Mouse (Mus musculus): ENCODE results near the gene Ifit2. TPM values are rescaled to one million over a fixed set of nuclear protein-coding genes. Genes with fewer than 3 reads are reported as not detected.

The Ifit2 gene
- 1 to 10 TPM; 2.8 to 4.3 TPM for total RNA-seq (2021)
- long read RNA-seq, experiment 1, partial matches to known transcripts: 1 of 3 reads
- long read RNA-seq, experiment 1, other reads (novel, unspliced or antisense): 0 of 3 reads
- long read RNA-seq, experiment 2, partial matches to known transcripts: 2 of 5 reads
- long read RNA-seq, experiment 2, other reads (novel, unspliced or antisense): 1 of 5 reads

DNA sequence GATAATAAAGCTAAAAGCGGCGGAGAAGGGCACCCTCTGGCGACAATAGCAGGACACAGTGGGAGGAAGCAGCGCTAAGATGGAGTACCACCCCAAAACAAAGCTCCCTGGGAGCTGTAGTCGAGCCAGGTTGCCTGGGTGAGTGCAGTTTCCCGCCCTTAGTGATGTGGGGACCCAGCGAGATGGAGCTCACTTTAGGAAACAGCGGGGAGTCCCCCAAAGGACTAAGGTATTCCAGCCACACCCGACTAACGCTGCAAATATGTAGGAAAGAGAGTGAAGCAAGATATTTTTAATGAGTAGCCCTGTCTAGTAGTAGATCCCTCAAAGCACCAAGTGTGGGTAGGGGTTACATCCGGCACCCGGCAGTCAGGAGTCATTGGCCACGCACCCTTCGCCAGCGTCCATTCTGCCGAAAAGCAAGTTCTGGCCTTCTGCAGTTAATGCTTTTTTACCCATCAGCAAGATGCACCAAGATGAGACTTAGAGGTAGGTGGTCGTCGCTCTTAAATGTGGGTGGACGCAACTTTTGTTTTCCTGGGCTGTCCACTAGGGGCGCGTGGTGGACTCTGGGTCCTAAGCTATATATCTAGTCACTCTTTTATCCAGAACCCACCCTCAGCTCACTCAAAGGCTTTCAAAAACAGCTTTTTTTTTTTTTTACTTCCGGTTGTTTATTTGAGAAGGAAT lies at the start of gene Ifit2:
TSS of gene Ifit2 (plus strand) at position 161 of the 690 bp plus-strand sequence.
- peak; percentile 32 to 46 for DNase-seq (ENCODE audit: low spot score in 2 of 2)

DNA sequence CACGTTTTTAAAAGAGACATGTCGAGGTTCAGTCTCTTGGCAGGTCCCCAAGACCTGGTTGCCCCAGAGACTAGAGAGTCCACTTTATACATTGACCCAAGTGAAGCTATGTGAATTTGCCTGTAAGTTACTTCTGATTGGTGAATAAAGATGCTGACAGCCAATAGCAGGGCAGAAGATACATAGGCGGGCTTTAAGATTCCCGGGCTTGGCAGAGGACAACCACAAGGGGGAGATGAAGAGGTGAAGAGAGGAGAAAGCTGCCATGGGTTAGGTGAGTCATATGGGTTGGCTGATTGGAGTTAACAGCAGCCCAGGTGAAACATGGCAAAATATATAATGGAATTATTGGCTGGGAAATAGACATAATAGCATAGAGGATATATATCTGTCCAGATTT lies 49.7 kb upstream of the Ifit2 start:
- peak; percentile 57 to 72 for DNase-seq (ENCODE audit: low spot score in 2 of 2)

DNA sequence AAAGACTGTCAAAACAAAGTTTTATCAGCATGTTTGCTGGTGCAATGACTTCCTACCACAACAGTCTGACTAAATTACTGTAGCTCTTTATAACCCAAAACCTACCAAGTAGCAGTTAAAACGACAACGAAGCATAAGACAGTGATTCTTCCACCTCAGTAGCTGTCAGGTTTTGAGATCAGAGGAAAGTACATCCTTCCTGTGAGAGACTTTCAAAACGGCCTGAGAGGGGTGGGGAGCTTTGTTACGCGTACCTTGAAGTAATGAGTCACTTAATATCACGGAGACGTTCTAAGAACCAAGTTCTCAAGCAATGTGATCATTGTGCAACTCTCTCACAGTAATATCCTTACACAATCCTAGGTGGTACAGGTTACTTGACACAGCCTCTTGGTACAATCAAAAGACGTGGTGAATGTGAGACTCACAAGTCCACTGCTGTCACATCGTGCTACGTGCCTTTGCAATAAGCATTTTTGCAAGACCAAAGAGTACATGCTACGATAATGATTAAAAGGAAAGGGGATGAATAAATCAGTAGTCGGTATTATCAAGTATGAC lies 45.3 kb upstream of the Ifit2 start:
- DNase-seq (ENCODE audit: low spot score in 2 of 2): no peak

DNA sequence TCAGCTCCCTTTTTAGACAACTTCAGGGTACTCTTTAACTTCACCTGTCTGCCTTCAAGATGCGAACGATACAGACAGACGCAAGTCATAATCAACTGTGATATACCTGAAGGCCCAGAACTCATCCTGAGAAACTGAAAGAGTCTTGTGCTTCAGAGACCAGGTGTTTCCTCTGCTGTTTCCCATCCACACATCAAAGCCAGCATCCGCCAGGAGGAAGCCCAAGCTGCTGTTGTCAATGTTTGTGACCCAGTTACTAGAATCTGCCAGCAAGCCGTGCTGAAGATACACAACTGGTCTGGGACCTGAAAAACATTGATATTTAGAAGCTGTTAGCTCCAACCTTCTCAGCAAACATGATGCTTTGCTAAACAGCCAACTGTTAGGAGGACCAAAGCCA lies 39.8 kb upstream of the Ifit2 start:
- DNase-seq (ENCODE audit: low spot score in 2 of 2): no peak

DNA sequence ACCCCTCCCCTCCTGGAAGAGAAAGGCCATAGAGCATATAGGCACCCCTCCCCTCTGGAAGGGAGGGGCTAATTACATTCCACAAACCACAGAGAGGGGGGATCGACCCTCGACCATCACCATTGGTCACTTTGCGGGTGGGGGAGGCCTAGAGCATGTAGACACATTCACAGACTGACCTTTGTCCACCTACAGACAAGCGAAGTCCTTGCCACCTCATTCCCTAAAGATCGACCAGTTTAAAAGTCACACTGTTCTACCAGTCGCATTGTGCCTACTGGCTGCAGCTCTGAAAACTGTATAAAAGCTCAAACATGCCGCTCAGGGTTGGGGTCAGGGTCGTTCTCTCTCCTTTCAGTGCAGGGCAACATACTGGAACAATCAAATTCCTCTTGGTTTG lies 39.0 kb upstream of the Ifit2 start:
- no peak for DNase-seq (ENCODE audit: low spot score in 2 of 2)

DNA sequence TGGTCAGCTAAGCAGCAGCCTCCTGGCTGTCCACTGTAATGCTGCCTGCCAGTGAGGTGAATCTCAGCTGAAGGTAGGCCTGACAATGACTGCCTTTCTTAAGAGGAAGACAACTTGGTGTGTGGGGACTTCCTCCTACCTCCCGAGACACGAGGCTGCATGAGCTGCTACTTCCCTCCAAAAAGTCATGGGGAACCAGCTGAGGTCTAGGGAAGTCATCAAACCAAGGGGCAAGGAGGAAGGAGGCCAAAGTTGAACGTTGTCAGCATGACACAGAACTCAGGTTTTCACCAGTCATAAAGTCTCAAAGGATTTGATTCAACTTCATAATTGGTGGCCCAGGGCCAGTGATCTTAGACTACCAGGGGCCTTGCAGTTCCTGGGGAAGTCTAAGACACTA lies 34.8 kb upstream of the Ifit2 start:
- no peak for DNase-seq (ENCODE audit: low spot score in 2 of 2)

DNA sequence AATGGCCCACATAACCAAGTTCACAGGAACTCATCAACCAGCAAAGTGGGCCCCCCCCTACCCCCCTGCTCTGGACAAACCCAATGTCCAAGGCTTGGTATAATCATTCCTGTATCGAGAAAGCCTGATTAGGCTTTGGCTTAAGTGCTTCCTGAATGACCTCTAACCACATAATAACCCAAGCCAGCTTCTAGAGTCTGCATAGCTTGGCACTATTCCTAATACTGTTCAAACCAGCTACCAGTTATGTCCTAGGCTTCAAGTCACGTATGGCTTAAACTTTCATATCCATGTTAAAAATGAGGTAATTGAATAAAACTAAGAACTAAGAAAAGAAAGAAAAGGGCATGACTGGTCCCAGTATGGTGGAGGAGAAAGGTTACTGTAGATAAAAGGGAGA lies 34.1 kb upstream of the Ifit2 start:
- no peak for DNase-seq (ENCODE audit: low spot score in 2 of 2)

DNA sequence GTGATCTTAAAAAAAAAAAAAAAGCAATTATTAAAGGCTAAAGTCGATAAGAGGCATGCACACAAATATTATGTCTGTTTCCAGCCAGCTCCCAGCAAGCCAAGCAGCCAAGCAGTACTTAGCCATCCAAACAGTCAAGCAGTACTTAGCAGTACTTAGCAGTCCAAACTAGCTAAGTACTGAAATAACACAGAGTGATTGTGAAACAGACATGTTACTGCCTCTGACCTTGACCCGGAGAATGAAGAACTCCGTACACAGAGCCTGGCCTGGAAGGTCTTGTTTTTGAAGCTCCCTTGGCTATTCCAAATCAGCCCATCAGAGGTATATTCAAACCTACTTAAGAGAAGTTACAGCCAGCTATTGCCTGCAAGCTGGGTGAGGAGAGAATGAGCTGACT lies 33.3 kb upstream of the Ifit2 start:
- no peak for DNase-seq (ENCODE audit: low spot score in 2 of 2)

DNA sequence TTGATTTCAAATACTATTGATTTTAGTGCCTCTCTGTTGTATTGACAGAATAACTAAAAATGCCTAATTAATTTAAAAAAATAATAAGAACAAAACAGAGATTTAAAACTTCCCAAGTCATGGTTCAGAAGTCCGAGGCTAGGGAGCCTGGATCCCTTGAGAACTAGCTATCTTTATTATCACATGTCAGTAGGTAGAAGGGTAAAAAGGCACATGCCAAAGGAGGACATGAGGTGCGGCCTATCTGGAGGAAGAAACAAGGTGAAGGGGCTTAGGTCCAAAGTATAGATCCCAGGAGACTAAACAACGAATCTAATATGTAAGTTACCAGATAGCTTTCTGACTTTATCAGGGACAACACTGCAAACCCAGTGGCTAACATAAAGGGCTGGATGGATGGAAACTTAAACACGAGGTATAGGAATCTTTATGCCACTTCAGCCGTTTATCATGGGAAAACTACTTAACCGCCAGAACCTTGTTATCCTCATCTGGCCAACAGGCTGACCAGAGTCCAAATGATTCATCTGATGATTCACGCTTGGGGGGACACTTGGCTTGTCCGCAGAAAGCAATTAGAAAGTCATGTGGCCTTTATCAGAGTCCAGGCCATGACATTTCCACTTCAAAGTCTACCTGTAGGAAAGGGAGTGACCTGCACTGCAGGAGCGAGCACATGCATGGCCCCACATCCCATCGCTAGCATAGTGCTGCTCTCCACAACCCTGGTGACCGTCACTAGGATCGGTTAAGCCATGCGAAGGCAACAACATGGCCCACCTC lies 32.5 kb upstream of the Ifit2 start:
- DNase-seq (ENCODE audit: low spot score in 2 of 2): peak in 1 of 2 experiments; percentile 54

DNA sequence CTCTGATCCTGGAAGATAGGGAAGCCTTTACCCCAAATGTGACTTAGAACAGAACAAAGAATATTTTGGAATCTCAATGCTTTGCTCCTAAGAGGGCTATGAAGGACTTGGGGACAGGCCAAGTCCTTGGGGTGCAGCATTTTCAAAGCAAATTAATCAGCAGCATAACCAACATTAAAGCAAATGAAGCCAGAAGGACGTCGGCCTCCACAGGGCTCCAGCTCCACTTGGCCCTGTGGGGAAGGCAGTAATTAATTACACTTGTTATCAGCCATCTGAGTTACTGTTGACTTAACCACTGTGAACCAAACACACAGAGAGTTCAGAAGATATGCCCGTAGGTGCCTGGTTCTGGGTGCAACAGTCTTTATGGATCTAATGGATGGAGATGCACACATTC lies 31.7 kb upstream of the Ifit2 start:
- DNase-seq (ENCODE audit: low spot score in 2 of 2): no peak

DNA sequence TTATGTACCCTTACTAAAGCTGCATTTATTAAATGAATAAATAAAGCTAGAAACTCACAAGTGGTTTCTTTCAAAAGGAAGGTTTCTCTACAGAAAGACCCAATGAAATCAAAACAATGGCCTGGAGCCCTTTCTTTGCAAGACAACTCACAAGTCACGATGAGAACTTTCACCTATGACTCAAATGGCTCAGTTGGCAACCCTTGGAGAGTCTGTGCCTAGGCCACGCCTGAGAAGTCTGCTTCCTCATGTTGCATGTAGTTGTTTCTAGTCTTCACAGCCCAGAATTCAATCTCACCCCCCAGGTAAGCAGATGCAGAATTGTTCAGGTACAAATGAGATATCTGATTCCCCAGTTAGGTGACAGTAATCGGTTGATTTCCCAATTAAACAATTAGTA lies 30.8 kb upstream of the Ifit2 start:
- DNase-seq (ENCODE audit: low spot score in 2 of 2): no peak

DNA sequence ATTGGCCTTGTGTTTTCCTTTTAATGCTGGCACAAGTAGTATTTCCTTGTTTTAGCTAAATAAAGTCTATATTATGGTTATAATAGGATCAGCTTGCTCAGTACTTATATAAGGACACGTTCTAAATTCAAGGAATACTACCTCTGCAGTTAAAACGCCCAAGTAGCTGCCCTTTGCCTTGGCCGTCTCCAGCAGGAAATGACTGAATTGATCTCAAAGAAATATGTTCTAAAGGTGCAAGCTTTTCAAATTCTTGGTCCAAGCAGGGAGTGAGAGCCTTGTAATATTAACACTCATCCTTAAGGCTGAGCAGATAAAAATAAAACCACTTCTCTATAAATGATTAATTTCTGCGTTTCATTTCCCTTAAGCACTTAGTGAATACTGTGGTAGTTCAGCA lies 30.4 kb upstream of the Ifit2 start:
- no peak for DNase-seq (ENCODE audit: low spot score in 2 of 2)

DNA sequence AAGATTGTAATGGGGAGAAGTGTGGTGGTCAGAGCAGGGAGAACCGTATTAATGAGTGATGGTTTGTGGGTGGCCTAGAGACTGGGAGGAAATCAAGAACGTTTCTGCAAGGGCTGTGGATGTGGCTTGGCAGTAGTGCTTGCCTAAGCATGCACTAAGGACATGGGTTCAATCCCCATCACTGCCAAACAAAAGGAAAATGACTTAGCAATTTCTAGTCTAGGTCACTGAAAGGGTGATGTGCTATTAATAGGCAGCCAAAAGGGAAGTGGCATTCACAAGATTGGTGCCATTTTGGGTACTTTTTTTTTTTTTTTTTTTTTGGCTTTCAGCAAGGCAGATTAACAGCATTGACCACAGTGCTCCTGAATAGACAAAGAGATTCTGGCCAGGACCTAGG lies 29.1 kb upstream of the Ifit2 start:
- no peak for DNase-seq (ENCODE audit: low spot score in 2 of 2)

DNA sequence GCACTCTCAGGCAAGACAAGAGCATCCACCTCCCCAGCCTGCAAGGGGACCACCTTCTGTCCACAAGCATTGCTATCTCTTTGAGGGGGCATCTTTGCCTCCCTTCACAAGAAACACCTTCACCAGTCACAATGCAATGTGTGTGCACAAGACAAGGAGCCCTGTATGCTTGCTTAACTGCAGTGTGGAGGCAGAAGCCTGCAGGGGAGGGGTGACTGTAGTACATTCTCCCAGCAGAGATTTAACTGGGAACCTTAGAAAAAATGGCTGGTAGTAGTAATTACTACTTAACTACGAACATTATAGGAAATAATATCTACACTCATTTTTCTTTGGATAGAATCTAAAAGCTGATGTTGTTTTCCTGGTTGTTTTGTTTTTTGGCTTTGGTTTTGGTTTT lies 28.5 kb upstream of the Ifit2 start:
- no peak for DNase-seq (ENCODE audit: low spot score in 2 of 2)

DNA sequence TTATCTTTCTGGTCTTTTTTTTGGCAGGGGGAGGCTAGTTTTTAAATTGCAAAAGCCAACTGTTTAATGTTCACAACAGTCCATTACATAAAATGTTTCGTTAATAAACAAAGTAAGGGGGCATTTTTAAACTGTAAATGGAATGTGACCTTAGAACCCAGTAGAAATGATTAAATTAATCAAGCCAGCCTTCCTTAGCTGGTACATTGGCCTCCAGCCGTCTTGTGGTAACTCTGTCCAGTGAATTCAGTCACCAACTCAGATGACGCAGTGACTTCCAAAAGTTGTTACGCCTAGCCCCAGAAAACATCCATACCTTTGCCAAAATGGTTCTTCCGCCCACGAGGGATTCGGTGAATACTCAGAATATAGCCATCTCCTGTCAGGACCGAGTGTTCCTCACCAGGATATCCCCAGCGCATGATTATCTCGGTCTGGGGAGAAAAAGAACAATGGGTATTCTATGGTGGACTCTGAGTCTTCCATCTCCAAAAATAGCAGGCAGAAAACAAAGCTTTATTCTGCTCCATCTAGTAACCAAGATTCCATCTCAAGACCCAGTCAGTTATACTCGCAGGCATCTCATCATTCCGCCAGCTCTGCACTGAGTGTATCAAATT lies 27.3 kb upstream of the Ifit2 start:
- no peak for DNase-seq (ENCODE audit: low spot score in 2 of 2)

DNA sequence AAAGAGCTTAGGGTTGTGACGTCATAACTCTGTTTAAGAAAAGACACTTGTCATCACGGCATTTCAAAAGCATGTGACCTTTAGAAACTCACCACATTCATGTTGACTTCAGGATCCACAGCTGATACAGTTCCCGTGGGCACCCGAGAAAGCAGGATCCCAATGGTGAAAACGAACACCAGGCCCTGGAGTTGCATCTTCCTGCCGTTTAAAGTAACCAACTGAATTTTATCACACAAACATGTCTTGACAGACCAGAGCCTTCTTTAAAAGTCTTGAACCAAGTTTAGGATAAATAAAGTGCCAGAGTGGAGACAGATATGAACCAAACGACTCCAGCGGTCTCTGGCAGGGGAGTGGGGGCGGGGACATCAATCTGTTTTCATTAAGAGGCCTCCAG lies 25.8 kb upstream of the Ifit2 start:
- no peak for DNase-seq (ENCODE audit: low spot score in 2 of 2)

DNA sequence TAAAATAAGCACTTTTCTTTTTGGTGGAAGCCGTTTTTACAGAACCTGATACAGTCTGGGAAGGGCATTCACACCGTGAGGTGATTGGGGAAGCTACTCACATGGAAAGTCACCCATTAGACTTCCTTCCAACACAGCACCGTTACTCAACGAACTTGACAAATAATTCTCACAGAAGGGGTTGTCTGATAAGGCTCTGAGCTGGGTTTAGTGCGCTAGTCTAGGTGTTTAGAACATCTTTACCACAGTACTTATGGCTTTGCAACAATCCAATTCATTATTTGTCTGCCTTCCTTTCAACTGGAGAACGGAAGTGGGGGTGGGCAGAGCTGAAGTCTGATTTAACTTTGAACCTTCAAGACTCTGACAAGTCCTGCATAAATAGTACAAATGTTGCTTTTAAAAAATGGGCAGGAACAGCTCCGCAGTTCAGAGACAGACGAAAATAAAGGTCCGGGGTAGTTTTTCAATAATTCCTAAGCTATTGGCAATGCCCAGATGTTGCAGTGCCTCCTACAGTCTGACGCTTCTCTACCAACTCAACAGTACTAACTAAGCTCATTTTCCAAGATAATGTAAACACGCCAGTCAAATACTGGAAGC lies 24.1 kb upstream of the Ifit2 start:
- DNase-seq (ENCODE audit: low spot score in 2 of 2): no peak

DNA sequence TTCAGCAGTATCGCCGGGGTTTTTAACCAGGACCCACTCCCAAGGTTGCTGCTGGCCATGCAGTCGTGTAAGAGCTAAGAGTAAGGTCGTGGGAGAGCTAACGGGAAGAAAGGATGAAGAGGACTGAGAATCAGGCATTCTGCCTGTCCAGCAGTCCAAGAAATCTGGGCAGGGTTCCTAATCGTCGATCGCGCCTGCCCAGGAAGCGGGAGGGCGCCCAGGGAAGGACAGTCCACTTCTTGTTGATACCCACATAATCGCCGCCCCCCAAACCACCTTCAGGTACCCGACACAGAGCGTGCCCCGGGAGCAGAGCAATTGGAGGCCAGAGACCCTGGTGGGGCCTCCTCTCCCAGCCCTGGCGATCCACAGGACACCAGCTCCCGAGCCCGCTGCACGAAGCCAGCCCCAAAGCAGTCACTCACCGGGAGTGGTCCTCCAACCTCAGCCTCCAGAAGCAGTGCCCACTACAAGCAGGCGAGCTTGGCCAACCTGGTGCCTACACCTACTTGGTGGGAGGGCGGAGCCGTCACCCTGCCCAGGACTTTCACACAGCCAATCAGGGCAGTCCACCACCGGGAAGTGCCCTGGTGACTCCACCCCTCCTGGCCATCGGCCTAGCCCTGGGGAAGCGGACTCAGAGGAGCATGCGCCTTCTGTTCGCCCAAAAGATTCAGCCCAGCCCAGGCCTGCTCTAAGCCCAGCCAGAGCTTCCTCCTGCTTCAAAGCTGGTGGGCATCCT lies 23.4 kb upstream of the Ifit2 start, which contains the start of gene Lipa:
TSS of gene Lipa (minus strand) at position 534 of the 742 bp plus-strand sequence.
- DNase-seq (ENCODE audit: low spot score in 2 of 2): peak; percentile 87 to 88

DNA sequence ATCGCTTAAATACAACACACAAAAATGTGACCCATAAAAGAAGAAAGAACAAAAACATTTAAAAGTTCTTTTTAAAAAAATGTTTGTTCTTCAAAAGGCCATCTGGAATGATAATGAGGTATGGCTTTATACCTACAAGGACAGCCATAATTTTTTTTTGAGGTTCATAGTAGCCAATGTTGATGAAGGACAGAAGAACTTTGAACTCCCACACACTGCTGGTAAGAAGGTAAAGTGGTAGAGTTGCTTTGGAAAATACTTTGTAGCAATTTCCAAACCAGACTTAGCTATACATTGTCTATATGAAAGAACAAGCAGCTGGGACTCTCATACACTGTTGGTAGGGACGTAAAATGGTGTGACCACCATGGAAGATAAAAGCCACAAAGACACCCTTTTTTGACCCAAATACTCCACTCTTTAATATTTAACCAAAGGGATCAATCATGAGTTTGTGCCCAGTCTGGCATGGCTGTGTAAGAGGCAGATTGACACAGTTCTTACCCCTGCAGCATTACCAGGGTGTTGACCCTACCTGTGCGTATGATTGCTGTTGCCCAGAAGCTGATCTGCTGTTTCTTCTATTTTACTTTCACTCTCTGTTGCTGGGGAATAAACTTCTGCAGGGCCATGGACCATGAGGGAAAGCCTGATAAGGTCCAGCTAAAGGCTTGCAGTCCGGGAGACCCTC lies 18.3 kb upstream of the Ifit2 start:
- no peak for DNase-seq (ENCODE audit: low spot score in 2 of 2)

DNA sequence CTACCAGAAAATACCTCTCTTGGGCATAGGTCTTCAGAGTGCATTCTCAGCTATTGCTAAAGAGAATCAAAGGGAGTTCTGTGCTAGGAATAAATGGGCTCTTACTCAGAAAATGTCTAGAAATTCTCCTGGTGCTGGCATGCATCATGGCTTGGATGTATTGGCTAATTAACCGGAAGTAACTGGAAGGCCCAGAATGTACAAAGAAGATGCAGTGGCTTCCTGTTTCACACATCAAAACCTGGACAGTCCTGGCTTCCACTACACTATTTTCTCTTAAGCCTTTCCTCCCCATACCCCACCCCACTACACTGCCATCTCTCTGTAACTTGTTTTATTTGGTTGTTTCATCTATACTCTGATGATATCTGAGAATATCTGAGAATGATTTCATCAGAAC lies 11.1 kb upstream of the Ifit2 start:
- no peak for DNase-seq (ENCODE audit: low spot score in 2 of 2)

All from adrenal gland, adult 18-20 months (tissue).